7 mouse cellular contexts compared by ENCODE assay signal in genomic region chr13:30659613-30660505, GRCm38 (mm10). TPM values are rescaled to one million over a fixed set of nuclear protein-coding genes. Genes with fewer than 3 reads are reported as not detected.
DNase-seq lines count a peak whose midpoint lies in the region; ATAC-seq and TF ChIP-seq lines count a peak whose summit lies in the region.

Dusp22 (plus strand) TSS chr13:30659999.

- no peaks in the 10 kb centered on the region for H3K9me3 ChIP-seq in embryonic facial prominence, embryonic 14.5 days (ENCODE audit: control insufficient read depth, low read length)
- no peaks in the 10 kb centered on the region for H3K9me3 ChIP-seq in heart, embryonic 11.5 days (replicated peaks; ENCODE audit: control insufficient read depth, low read length)
- H3K9me3 ChIP-seq in kidney, embryonic 16.5 days (ENCODE audit: low read length) = no peaks in the 10 kb centered on the region

- peak; percentile 42; the same call in 1 of the 2 replicates for TF ChIP-seq POLR2A in bone marrow, adult 2 months (IDR thresholded peaks at IDR 0.05; ENCODE audit: borderline replicate concordance, control insufficient read depth, low read depth, low read length)

- H3K36me3 ChIP-seq in embryonic facial prominence, embryonic 14.5 days (ENCODE audit: control insufficient read depth, insufficient read depth, low read length) = no peaks in the 10 kb centered on the region
- no peaks in the 10 kb centered on the region for H3K36me3 ChIP-seq in heart, embryonic 11.5 days (ENCODE audit: control insufficient read depth, insufficient read depth, low read length)
- no peaks in the 10 kb centered on the region for H3K36me3 ChIP-seq in kidney, embryonic 16.5 days (ENCODE audit: insufficient read depth, low read length)

- H3K4me3 ChIP-seq in bone marrow, adult 2 months (replicated peaks; ENCODE audit: control insufficient read depth, low read depth, low read length) = peak within 1 kb of the TSS; percentile 65
- peak within 1 kb of the TSS; percentile 85 for H3K4me3 ChIP-seq in embryonic facial prominence, embryonic 14.5 days (ENCODE audit: low read depth, low read length)
- peak within 1 kb of the TSS; percentile 69 for H3K4me3 ChIP-seq in heart, embryonic 11.5 days (ENCODE audit: low read depth, low read length)
- peak within 1 kb of the TSS; percentile 86 for H3K4me3 ChIP-seq in kidney, embryonic 16.5 days (ENCODE audit: low read length)

- peak within 1 kb of the TSS; percentile 87 for H3K9ac ChIP-seq in embryonic facial prominence, embryonic 14.5 days (ENCODE audit: low read depth, low read length)
- H3K9ac ChIP-seq in heart, embryonic 11.5 days (ENCODE audit: low read depth, low read length) = peak within 1 kb of the TSS; percentile 80
- H3K9ac ChIP-seq in kidney, embryonic 16.5 days (replicated peaks; ENCODE audit: low read length) = peak within 1 kb of the TSS; percentile 89

- peaks cover 3% of the 10 kb centered on the region; the same call in 1 of the 2 replicates for H3K4me1 ChIP-seq in bone marrow, adult 2 months (ENCODE audit: control insufficient read depth, insufficient read depth, low read length)
- 0 out of 2 replicates have a peak, but pooled peaks cover 5% of the 10 kb centered on the region for H3K4me1 ChIP-seq in embryonic facial prominence, embryonic 14.5 days (ENCODE audit: control insufficient read depth, insufficient read depth, low read length)
- no peaks in the 10 kb centered on the region for H3K4me1 ChIP-seq in heart, embryonic 11.5 days (ENCODE audit: control insufficient read depth, insufficient read depth, low read length)
- H3K4me1 ChIP-seq in kidney, embryonic 16.5 days (ENCODE audit: insufficient read depth, low read length) = 0 out of 2 replicates have a peak, but pooled peaks cover 4% of the 10 kb centered on the region

- DNase-seq in embryonic facial prominence, embryonic 14.5 days (ENCODE audit: low spot score) = peak; percentile 86
- DNase-seq in liver = peak; percentile 73
- DNase-seq in monocyte, adult 2 months (ENCODE audit: low read depth in 1 of 2, low spot score in 2 of 2) = peak; percentile 73 to 84
- DNase-seq in spleen, postnatal 14 days (ENCODE audit: low spot score in 2 of 2) = peak; percentile 56 to 69

- H3K4me2 ChIP-seq in embryonic facial prominence, embryonic 14.5 days (ENCODE audit: low read depth, low read length) = peak within 1 kb of the TSS; percentile 76
- H3K4me2 ChIP-seq in heart, embryonic 11.5 days = peak within 1 kb of the TSS; percentile 76
- peak within 1 kb of the TSS; percentile 58 for H3K4me2 ChIP-seq in kidney, embryonic 16.5 days (replicated peaks; ENCODE audit: low read depth, low read length)

- WGBS in bone marrow, adult 2 months = 1% methylated on average over 65 of the region's 74 CpGs
- WGBS in embryonic facial prominence, embryonic 14.5 days = under 1% methylated on average over 28 of the region's 74 CpGs
- under 1% methylated on average over 61 of the region's 74 CpGs for WGBS in heart, embryonic 11.5 days (ENCODE audit: insufficient replicate concordance)
- WGBS in kidney, embryonic 16.5 days = under 1% methylated on average over 46 of the region's 74 CpGs

- H3K27me3 ChIP-seq in embryonic facial prominence, embryonic 14.5 days (replicated peaks; ENCODE audit: control insufficient read depth, insufficient read depth, low read length) = no peaks in the 10 kb centered on the region
- no peaks in the 10 kb centered on the region for H3K27me3 ChIP-seq in heart, embryonic 11.5 days (ENCODE audit: control insufficient read depth, insufficient read depth, low read length)
- H3K27me3 ChIP-seq in kidney, embryonic 16.5 days (ENCODE audit: insufficient read depth, low read length) = no peaks in the 10 kb centered on the region

- ATAC-seq in embryonic facial prominence, embryonic 14.5 days (ENCODE audit: low read depth) = peak; percentile 95
- ATAC-seq in heart, embryonic 11.5 days (replicated peaks; ENCODE audit: insufficient number of reproducible peaks, low FRiP score, low TSS enrichment) = peak; percentile 90
- peak; percentile 99 for ATAC-seq in kidney, embryonic 16.5 days (ENCODE audit: low FRiP score, low TSS enrichment)

- peak within 1 kb of the TSS; percentile 93 for H3K27ac ChIP-seq in bone marrow, adult 2 months (ENCODE audit: control insufficient read depth, insufficient read depth, low read depth, low read length, poor library complexity)
- peak within 1 kb of the TSS; percentile 68 for H3K27ac ChIP-seq in embryonic facial prominence, embryonic 14.5 days (replicated peaks; ENCODE audit: low read depth, low read length)
- H3K27ac ChIP-seq in heart, embryonic 11.5 days (ENCODE audit: low read depth, low read length) = peak within 1 kb of the TSS; percentile 22; the same call in 1 of the 2 replicates
- peak within 1 kb of the TSS; percentile 63; the same call in 1 of the 2 replicates for H3K27ac ChIP-seq in kidney, embryonic 16.5 days (ENCODE audit: low read length)

- no peak for TF ChIP-seq CTCF in bone marrow, adult 2 months (IDR thresholded peaks at IDR 0.05; ENCODE audit: control insufficient read depth, insufficient read depth, low read length)

RNA-seq across cellular contexts. Expression of gene Dusp22, which starts in this region (rescaled TPM):
- 4.8 and 8.9 TPM in 2 replicates for polyA plus RNA-seq in bone marrow, adult 2 months (2011; ENCODE audit: insufficient read depth, insufficient read length, low replicate concordance, missing spikeins)
- 35.8 and 36.0 TPM in 2 replicates for polyA plus RNA-seq in embryonic facial prominence, embryonic 14.5 days (2014; fragmentation: Nextera tagmentation; extraction: Ambion mirVana)
- polyA plus RNA-seq in heart, embryonic 11.5 days (2014; fragmentation: Nextera tagmentation; extraction: Ambion mirVana) = 21.8 and 23.2 TPM in 2 replicates
- polyA plus RNA-seq in kidney, embryonic 16.5 days (2015; fragmentation: Nextera tagmentation; extraction: Ambion mirVana) = 19.1 and 20.4 TPM in 2 replicates

Comparison
In these comparisons a context has a peak if more than half of its experiments do, and no peak if none do; other contexts are left out.
1. Peak in every context shown above with its lines: DNase-seq, ATAC-seq, H3K4me3 ChIP-seq and H3K27ac ChIP-seq.
2. H3K27ac ChIP-seq: peak in every context shown above with its lines; median percentile 93 in bone marrow, adult 2 months; 68 in embryonic facial prominence, embryonic 14.5 days; 63 in kidney, embryonic 16.5 days; 22 in heart, embryonic 11.5 days.